Mouse (Mus musculus): ENCODE measurements around the gene Alppl2.

The Alppl2 gene

DNA sequence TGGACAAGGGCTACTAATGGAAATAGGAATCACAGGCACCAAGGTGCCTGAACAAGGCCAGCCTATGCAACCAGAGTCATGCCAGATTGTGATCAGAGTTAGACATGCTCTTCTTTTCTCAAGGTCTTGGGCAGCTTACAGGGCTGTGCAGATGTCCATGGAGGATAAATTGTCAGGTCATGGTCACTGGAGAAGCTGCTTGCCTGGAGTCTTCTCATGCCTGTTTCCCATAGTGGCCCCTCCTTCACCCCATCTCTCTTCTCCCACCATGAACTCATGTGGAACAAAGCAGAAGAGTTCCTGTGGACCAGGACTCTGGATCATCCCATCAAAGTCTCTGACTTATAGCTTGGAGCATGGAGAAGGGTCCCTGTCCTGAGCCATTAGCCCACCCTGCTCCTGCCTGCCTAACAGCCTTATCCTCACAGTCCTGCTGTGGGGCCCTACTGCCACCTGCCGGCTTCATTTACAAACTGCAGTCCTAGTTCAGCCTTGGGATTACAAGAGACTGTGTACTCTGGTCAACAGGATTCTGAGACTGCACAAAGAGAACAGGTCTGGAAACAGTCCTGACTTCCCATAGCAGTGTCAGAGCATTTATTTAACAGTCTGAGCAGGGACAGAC lies 47.8 kb downstream of the Alppl2 start:
- DNase-seq, result peak; percentile 49

GRCm38 (mm10) chr1:87041119-87041518 lies 48.6 kb downstream of the Alppl2 start:
- DNase-seq, result peak; percentile 33

DNA sequence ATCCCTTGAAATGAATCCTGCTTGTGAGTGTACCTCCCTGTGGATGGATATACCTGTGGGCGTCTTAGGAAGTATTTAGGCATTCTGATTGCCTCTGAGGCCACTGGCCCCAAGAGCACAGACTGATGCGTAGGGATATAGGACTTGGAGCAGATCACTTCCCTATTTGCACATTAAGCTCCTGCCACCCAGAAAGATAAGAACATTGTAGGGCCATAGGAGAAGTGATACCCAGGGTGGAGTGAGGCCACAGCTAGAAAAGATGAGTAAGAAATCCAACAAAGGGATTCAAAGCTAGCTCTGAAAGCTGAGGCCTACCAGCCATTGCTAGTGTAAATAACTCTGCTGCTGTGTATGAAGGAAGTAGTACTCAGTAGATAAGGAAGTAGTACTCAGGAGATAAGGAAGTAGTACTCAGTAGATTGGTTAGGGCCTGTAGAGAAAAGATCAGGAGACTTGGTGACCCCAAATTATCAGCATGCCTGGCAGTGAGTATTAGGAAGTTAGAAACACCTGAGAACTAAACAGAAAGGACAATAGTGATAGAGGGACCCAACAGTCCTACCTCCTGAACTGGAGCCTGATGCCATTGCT lies 51.2 kb downstream of the Alppl2 start:
- DNase-seq, result no peak
